Mouse (Mus musculus): Measurements from ENCODE around the gene Susd4. TPM values are rescaled to one million over a fixed set of nuclear protein-coding genes. Genes with fewer than 3 reads are reported as not detected.

Gene Susd4
- polyA plus RNA-seq, 2 experiments from 2014 or later, result 2.4 to 2.6 TPM

- no peak for ATAC-seq
These were observed 23.4 kb downstream of the Susd4 start for GRCm38 (mm10) chr1:182787030-182787429.

- ATAC-seq, result no peak
These were observed 25.2 kb downstream of the Susd4 start for GRCm38 (mm10) chr1:182788896-182789295.

- ATAC-seq, result no peak
These were observed 28.9 kb downstream of the Susd4 start for GRCm38 (mm10) chr1:182792521-182793071.

GRCm38 (mm10) chr1:182794221-182794620 is 30.6 kb downstream of the Susd4 start:
- no peak for ATAC-seq

GRCm38 (mm10) chr1:182794628-182795027 is 31.0 kb downstream of the Susd4 start:
- no peak for ATAC-seq

GRCm38 (mm10) chr1:182797048-182797447 is 33.4 kb downstream of the Susd4 start:
- no peak for ATAC-seq

GRCm38 (mm10) chr1:182801590-182801989 is 37.9 kb downstream of the Susd4 start:
- ATAC-seq, result no peak

- ATAC-seq, result no peak
These were observed 39.2 kb downstream of the Susd4 start for GRCm38 (mm10) chr1:182802891-182803290.

- ATAC-seq, result no peak
These were observed 50.3 kb downstream of the Susd4 start for GRCm38 (mm10) chr1:182813991-182814390.

GRCm38 (mm10) chr1:182814566-182814965 is 50.9 kb downstream of the Susd4 start:
- ATAC-seq, result no peak

GRCm38 (mm10) chr1:182817106-182817505 is 53.4 kb downstream of the Susd4 start:
- no peak for ATAC-seq

- ATAC-seq, result no peak
These were observed 54.0 kb downstream of the Susd4 start for GRCm38 (mm10) chr1:182817624-182818023.

GRCm38 (mm10) chr1:182818931-182819330 is 55.3 kb downstream of the Susd4 start:
- ATAC-seq, result no peak

GRCm38 (mm10) chr1:182822729-182823128 is 59.1 kb downstream of the Susd4 start:
- ATAC-seq, result no peak

- no peak for ATAC-seq
These were observed 60.2 kb downstream of the Susd4 start for GRCm38 (mm10) chr1:182823723-182824421.

- no peak for ATAC-seq
These were observed 62.9 kb downstream of the Susd4 start for GRCm38 (mm10) chr1:182826557-182826956.

GRCm38 (mm10) chr1:182838061-182838460 is 74.4 kb downstream of the Susd4 start:
- ATAC-seq, result no peak

- ATAC-seq, result no peak
These were observed 75.8 kb downstream of the Susd4 start for GRCm38 (mm10) chr1:182839332-182839929.

- no peak for ATAC-seq
These were observed 76.4 kb downstream of the Susd4 start for GRCm38 (mm10) chr1:182840011-182840410.

- ATAC-seq, result no peak
These were observed 76.9 kb downstream of the Susd4 start for GRCm38 (mm10) chr1:182840606-182841005.

GRCm38 (mm10) chr1:182849556-182849955 is 85.9 kb downstream of the Susd4 start:
- ATAC-seq, result no peak

- no peak for ATAC-seq
These were observed 86.4 kb downstream of the Susd4 start for GRCm38 (mm10) chr1:182850080-182850479.

GRCm38 (mm10) chr1:182852158-182852557 is 88.5 kb downstream of the Susd4 start:
- no peak for ATAC-seq

GRCm38 (mm10) chr1:182856636-182857035 is 93.0 kb downstream of the Susd4 start:
- ATAC-seq, result no peak

Measured in CD4-positive, CD25-positive, alpha-beta regulatory T cell, adult 4 months (primary cell).